Mouse (Mus musculus) liver, embryonic 14.5 days (tissue): ENCODE data around the gene Ugdh. TPM values are rescaled to one million over a fixed set of nuclear protein-coding genes. Genes with fewer than 3 reads are reported as not detected.
A peak's percentile ranks its signal among the peaks of the same experiment; 100 is the strongest.

ENCODE experiments used
- ATAC-seq: fragments of 200-750 bp; cut with Nextera tagmentation; 2 replicates; pipeline ENCODE4 v1.8.0; 2017; ENCODE audit warnings: moderate number of reproducible peaks, mild to moderate bottlenecking, moderate library complexity; ENCODE audit not compliant: insufficient read depth
- DNase-seq, 3 experiments: peaks; one replicate each; pipeline ENCODE4 v3.0.0-alpha.2; 2012 to 2013; ENCODE audit warnings: low read depth in 3 of 3, low spot score in 3 of 3
- H3K27ac ChIP-seq: fragments of 300-500 bp; sonication (generic); 2 replicates; pipeline ENCODE4 v1.5.1; 2014; ENCODE audit warnings: moderate library complexity, mild to moderate bottlenecking, control low read depth, inconsistent platforms
- H3K27me3 ChIP-seq: fragments of 300-500 bp; sonication (generic); 2 replicates; pipeline ENCODE4 v1.6.1; 2014; ENCODE audit warnings: mild to moderate bottlenecking, low read length, moderate library complexity; ENCODE audit not compliant: control insufficient read depth, insufficient read depth
- H3K36me3 ChIP-seq: fragments of 300-500 bp; sonication (generic); replicated peaks from 2 replicates; pipeline ENCODE4 v1.6.1; 2014; ENCODE audit warnings: low read depth; ENCODE audit not compliant: control insufficient read depth, insufficient read depth
- H3K4me1 ChIP-seq, 2 experiments: fragments of 200-500 bp in 1 of 2; fragments of 300-500 bp in 1 of 2; sonication (generic) in 1 of 2; replicated peaks; 2 replicates each; pipeline ENCODE4 v1.6.1; 2012 to 2014; ENCODE audit warnings: antibody characterized with exemption in 1 of 2, inconsistent platforms in 1 of 2, low read length in 1 of 2; ENCODE audit not compliant: control insufficient read depth in 2 of 2, insufficient read depth in 2 of 2
- H3K4me2 ChIP-seq: fragments of 300-500 bp; sonication (generic); 2 replicates; pipeline ENCODE4 v1.6.1; 2014; ENCODE audit warnings: low read depth, mild to moderate bottlenecking, control low read depth, moderate library complexity
- H3K4me3 ChIP-seq, 2 experiments: fragments of 200-500 bp in 1 of 2; fragments of 300-500 bp in 1 of 2; sonication (generic) in 1 of 2; 2 replicates each; pipeline ENCODE4 v1.5.1; 2012 to 2014; ENCODE audit warnings: low read depth in 2 of 2, low read length in 2 of 2, mild to moderate bottlenecking in 2 of 2, control low read depth in 1 of 2, inconsistent platforms in 1 of 2, moderate library complexity in 1 of 2; ENCODE audit not compliant: insufficient read depth in 1 of 2
- H3K9ac ChIP-seq: fragments of 300-500 bp; sonication (generic); replicated peaks from 2 replicates; pipeline ENCODE4 v1.6.1; 2014; ENCODE audit warnings: mild to moderate bottlenecking, control low read depth, moderate library complexity
- H3K9me3 ChIP-seq: fragments of 300-500 bp; sonication (generic); 2 replicates; pipeline ENCODE4 v1.6.1; 2016; ENCODE audit warnings: low read length, mixed read lengths; ENCODE audit not compliant: control insufficient read depth
- CTCF ChIP-seq: IDR thresholded peaks from 2 replicates; pipeline ENCODE4 v1.5.1; 2016; ENCODE audit warnings: antibody characterized with exemption, low read depth, control low read depth
- EP300 ChIP-seq: IDR thresholded peaks from 2 replicates; pipeline ENCODE4 v1.6.1; 2016; ENCODE audit warnings: antibody characterized with exemption, low read depth
- WGBS: fragments of 180-500 bp; shearing (Covaris S2); extraction: QIAGEN DNeasy Blood & Tissue Kit; methylation state at CpG from one replicate; pipeline ENCODE4 v1.1.7; 2014; ENCODE audit not compliant: insufficient replicate concordance; 5-methylcytosine and 5-hydroxymethylcytosine counted together
- polyA plus RNA-seq, 2 experiments: library from polyadenylated mRNA; depleted of rRNA in 1 of 2; stranded (reverse) in 1 of 2; unstranded in 1 of 2; fragments of >200 nt; fragmentation: Nextera tagmentation in 1 of 2; extraction: Ambion mirVana in 1 of 2; gene quantifications; 2 replicates each; pipeline versions ENCODE4 v1.2.1 to v1.2.3; 2012 to 2014

Gene Ugdh
- polyA plus RNA-seq, 2 experiments: 6.7 to 14.1 TPM

- Histone ChIP-seq H3K36me3 (peaks cover 24% of the 10 kb centered on the region), H3K27ac (no peak overlapping the region), H3K4me1 (no peaks in the 10 kb centered on the region), H3K4me3 (no peak overlapping the region), H3K9me3 (no peaks in the 10 kb centered on the region), H3K4me2 (no peak overlapping the region), H3K9ac (no peak overlapping the region), H3K27me3 (no peaks in the 10 kb centered on the region)
- WGBS: 25% methylated on average over 2 of the region's 2 CpGs
- DNase-seq (peak; percentile 66 to 72 (median 67)), ATAC-seq (peak; percentile 53; the same call in 1 of the 2 replicates)
- TF ChIP-seq CTCF (peak; percentile 96), EP300 (peak; percentile 8; the same call in 1 of the 2 replicates)
Measured at GRCm38 (mm10) chr5:65401251-65401994, 34.3 kb downstream of the Ugdh start.

- H3K4me2 ChIP-seq: no peak overlapping the region
- no peaks in the 10 kb centered on the region for H3K27me3 ChIP-seq
- H3K27ac ChIP-seq: no peak overlapping the region
- WGBS: 87% methylated on average over 7 of the region's 7 CpGs
- no peak overlapping the region for H3K4me3 ChIP-seq
- DNase-seq (no peak), ATAC-seq (no peak)
- H3K4me1 ChIP-seq: peaks cover 5 to 6% of the 10 kb centered on the region in 2 experiments; a peak in 3 of 4 replicates
- no peak for TF ChIP-seq EP300
- TF ChIP-seq CTCF: 0 out of 2 replicates have a peak, but pooled peaks have one; percentile 11
- H3K9ac ChIP-seq: no peak overlapping the region
- no peaks in the 10 kb centered on the region for H3K9me3 ChIP-seq
- H3K36me3 ChIP-seq: peaks cover 23% of the 10 kb centered on the region
Measured at GRCm38 (mm10) chr5:65394425-65394824, 41.3 kb downstream of the Ugdh start.

- 3% methylated on average over 12 of the region's 12 CpGs for WGBS
- Histone ChIP-seq H3K4me2 (peak overlapping the region; percentile 83), H3K4me3 (peak overlapping the region; percentile 73 to 77), H3K9me3 (no peaks in the 10 kb centered on the region), H3K4me1 (peaks cover 7 to 11% of the 10 kb centered on the region in 2 experiments; a peak in 3 of 4 replicates), H3K27me3 (no peaks in the 10 kb centered on the region), H3K27ac (peak overlapping the region; percentile 43), H3K9ac (peak overlapping the region; percentile 73), H3K36me3 (peaks cover 35% of the 10 kb centered on the region)
- TF ChIP-seq CTCF (no peak), EP300 (no peak)
- DNase-seq (peak in 1 of 3 experiments; percentile 41), ATAC-seq (peak; percentile 51; the same call in 1 of the 2 replicates)
Measured at GRCm38 (mm10) chr5:65391753-65392152, 44.0 kb downstream of the Ugdh start.

GRCm38 (mm10) chr5:65390648-65391644, 44.8 kb downstream of the Ugdh start, which contains the start of the genes Rpl9 and Lias:
TSS of gene Rpl9 (minus strand) at chr5:65391444.
TSS of gene Lias (plus strand) at chr5:65391497.
- peak within 1 kb of the TSS; percentile 96 for H3K9ac ChIP-seq
- H3K9me3 ChIP-seq: no peaks in the 10 kb centered on the region
- H3K4me3 ChIP-seq: peak within 1 kb of the TSS; percentile 73 to 98
- TF ChIP-seq EP300 (0 out of 2 replicates have a peak, but pooled peaks have one; percentile 16), CTCF (0 out of 2 replicates have a peak, but pooled peaks have one; percentile 0)
- peaks cover 35% of the 10 kb centered on the region for H3K36me3 ChIP-seq
- peak within 1 kb of the TSS; percentile 84 for H3K4me2 ChIP-seq
- peaks cover 7 to 11% of the 10 kb centered on the region in 2 experiments; a peak in 3 of 4 replicates for H3K4me1 ChIP-seq
- peak; percentile 94 for ATAC-seq
- peak; percentile 95 to 96 (median 96) for DNase-seq
- WGBS: under 1% methylated on average over 83 of the region's 83 CpGs
- H3K27me3 ChIP-seq: no peaks in the 10 kb centered on the region
- peak within 1 kb of the TSS; percentile 65 for H3K27ac ChIP-seq
